Mouse (Mus musculus) heart, adult 2 months (tissue): Measurements from ENCODE around the gene Nrarp.

Source experiments
- CTCF ChIP-seq: fragments of 200-600 bp; IDR thresholded peaks from 2 replicates; pipeline ENCODE4 v1.8.1; 2022; ENCODE audit warnings: antibody characterized with exemption, mild to moderate bottlenecking, moderate library complexity
- EP300 ChIP-seq: fragments of 200-500 bp; IDR thresholded peaks from 2 replicates; pipeline ENCODE4 v1.6.1; 2011; ENCODE audit warnings: low read depth, low read length, control low read depth; ENCODE audit not compliant: insufficient read depth
- POLR2A ChIP-seq: fragments of 200-500 bp; IDR thresholded peaks from 2 replicates; pipeline ENCODE4 v1.6.1; 2011; ENCODE audit warnings: mild to moderate bottlenecking, low read depth, low read length, control low read depth; ENCODE audit not compliant: insufficient read depth

DNA sequence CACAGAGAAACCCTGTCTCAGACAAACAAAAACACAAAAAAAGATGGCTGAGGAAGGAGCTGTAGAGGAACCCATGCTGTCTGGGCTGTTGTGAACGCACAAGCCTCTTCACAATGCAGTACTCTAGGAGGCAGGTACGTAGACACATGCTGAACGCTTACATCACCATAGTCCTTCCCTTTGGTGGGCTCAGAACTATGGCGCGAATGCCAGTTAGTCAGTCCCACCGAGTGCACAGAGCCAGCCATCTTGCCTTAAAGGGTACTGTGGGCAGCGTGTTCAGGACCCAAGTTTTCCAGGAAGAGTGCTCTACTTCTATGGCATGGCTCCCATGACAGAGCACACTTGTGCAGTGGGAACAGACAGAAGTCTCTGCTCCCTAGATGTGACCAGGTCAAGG is 3.9 kb downstream of the Nrarp start:
- no peak for TF ChIP-seq POLR2A
- no peak for TF ChIP-seq CTCF
- TF ChIP-seq EP300: no peak
